Mouse (Mus musculus): ENCODE data around the gene Sipa1l1.

- TF ChIP-seq CTCF (IDR thresholded peaks at IDR 0.05; ENCODE audit: control insufficient read depth, insufficient read depth, insufficient read length) (no peak), USF1 (IDR thresholded peaks at IDR 0.05; ENCODE audit: low read depth) (no peak), FOSL1 (IDR thresholded peaks at IDR 0.05; ENCODE audit: insufficient read depth, low read length, poor library complexity, severe bottlenecking) (no peak), MYOD1 (IDR thresholded peaks at IDR 0.05; ENCODE audit: control insufficient read depth, insufficient read length, low read depth) (no peak)
These were observed 25.8 kb downstream of the Sipa1l1 start for GRCm38 (mm10) chr12:82194919-82195318.
